Mouse (Mus musculus) adrenal gland, adult 2 months (tissue): Measurements from ENCODE around the gene Sf3b1. TPM values are rescaled to one million over a fixed set of nuclear protein-coding genes. Genes with fewer than 3 reads are reported as not detected.
"Not testable (repeated sequence)": the region's sequence is repeated elsewhere in the genome, so short reads cannot be mapped to it uniquely, and the experiment has no call there.

ENCODE experiments used
- DNase-seq: peaks from one replicate; pipeline ENCODE4 v3.0.0; 2021
- polyA plus RNA-seq: library from polyadenylated mRNA; depleted of rRNA; stranded (reverse); fragments of >200 nt; gene quantifications from 2 replicates; pipeline ENCODE4 v1.2.3, GENCODE M21; 2012; rRNA removed
- total RNA-seq, 2 experiments: library from RNA; stranded (reverse); gene quantifications; 2 replicates each; pipeline ENCODE4 v1.2.3; 2021

The Sf3b1 gene
- total and polyA plus RNA-seq, 3 experiments, result 7.9 to 124 (median 121) TPM

- not testable (repeated sequence) for DNase-seq
These were observed 70.3 kb downstream of the Sf3b1 start for GRCm38 (mm10) chr1:54956995-54957394.

- DNase-seq, result no peak
These were observed 72.4 kb downstream of the Sf3b1 start for GRCm38 (mm10) chr1:54954856-54955255.

GRCm38 (mm10) chr1:54944648-54945047, 82.6 kb downstream of the Sf3b1 start:
- DNase-seq, result no peak

- DNase-seq, result no peak
These were observed 91.8 kb downstream of the Sf3b1 start for GRCm38 (mm10) chr1:54935466-54935865.

Other genes starting within 250 kb of the Sf3b1 start
- gene Ankrd44, start 101.1 kb downstream of the Sf3b1 start, total RNA-seq, result 10 to 100 TPM; 12.7 to 17.0 TPM
- gene Ankrd44, start 101.1 kb downstream of the Sf3b1 start, polyA plus RNA-seq, result 1.8 and 2.3 TPM in 2 replicates
- 100 to 1,000 TPM in 1 of 2 experiments, 10 to 100 TPM in 1; 89.5 to 135 TPM for gene Coq10b, start 25.3 kb upstream of the Sf3b1 start, total RNA-seq
- 24.3 and 24.4 TPM in 2 replicates for gene Coq10b, start 25.3 kb upstream of the Sf3b1 start, polyA plus RNA-seq
- 100 to 1,000 TPM; 618 to 826 TPM for gene Hspe1, start 60.7 kb upstream of the Sf3b1 start, total RNA-seq
- gene Hspe1, start 60.7 kb upstream of the Sf3b1 start, polyA plus RNA-seq, result 64.2 and 81.1 TPM in 2 replicates
- gene Hspd1, start 60.8 kb upstream of the Sf3b1 start, total RNA-seq, result 1,000 to 10,000 TPM; 1,172 to 1,353 TPM
- gene Hspd1, start 60.8 kb upstream of the Sf3b1 start, polyA plus RNA-seq, result 38.9 and 40.1 TPM in 2 replicates
- gene Mob4, start 103.8 kb upstream of the Sf3b1 start, total RNA-seq, result 100 to 1,000 TPM; 136 to 390 TPM
- 14.5 and 24.4 TPM in 2 replicates for gene Mob4, start 103.8 kb upstream of the Sf3b1 start, polyA plus RNA-seq
- 10 to 100 TPM; 13.5 to 27.1 TPM for gene Rftn2, start 199.3 kb upstream of the Sf3b1 start, total RNA-seq
- 2.0 and 2.1 TPM in 2 replicates for gene Rftn2, start 199.3 kb upstream of the Sf3b1 start, polyA plus RNA-seq
- 1 to 10 TPM; 5.4 to 6.6 TPM for gene Mars2, start 209.7 kb upstream of the Sf3b1 start, total RNA-seq
- 4.2 and 4.5 TPM in 2 replicates for gene Mars2, start 209.7 kb upstream of the Sf3b1 start, polyA plus RNA-seq